Mouse (Mus musculus): ENCODE results near the gene Dnajb14. TPM values are rescaled to one million over a fixed set of nuclear protein-coding genes. Genes with fewer than 3 reads are reported as not detected.

Gene Dnajb14
- polyA plus RNA-seq, 1 experiment from 2014 or later, result 10.4 TPM

Other genes starting within 250 kb of the Dnajb14 start
- 6.0 and 8.0 TPM in 2 replicates for gene Ddit4l, start 246.1 kb upstream of the Dnajb14 start, polyA plus RNA-seq (2014; fragmentation: Nextera tagmentation; extraction: Ambion mirVana)
- gene Gm21962, start 196.2 kb upstream of the Dnajb14 start, polyA plus RNA-seq (2014; fragmentation: Nextera tagmentation; extraction: Ambion mirVana), result not detected in 2 replicates
- gene H2afz, start 3.2 kb upstream of the Dnajb14 start, polyA plus RNA-seq (2014; fragmentation: Nextera tagmentation; extraction: Ambion mirVana), result 3,201 and 3,406 TPM in 2 replicates
- gene Lamtor3, start 50.8 kb downstream of the Dnajb14 start, polyA plus RNA-seq (2014; fragmentation: Nextera tagmentation; extraction: Ambion mirVana), result 99.3 and 99.8 TPM in 2 replicates
- 3.0 and 4.2 TPM in 2 replicates for gene Dapp1, start 113.9 kb downstream of the Dnajb14 start, polyA plus RNA-seq (2014; fragmentation: Nextera tagmentation; extraction: Ambion mirVana)
- gene 1110002E22Rik, start 197.4 kb downstream of the Dnajb14 start, polyA plus RNA-seq (2014; fragmentation: Nextera tagmentation; extraction: Ambion mirVana), result 0.16 and 0.18 TPM in 2 replicates
- gene Gm5105, start 199.7 kb downstream of the Dnajb14 start, polyA plus RNA-seq (2014; fragmentation: Nextera tagmentation; extraction: Ambion mirVana), result not detected in 2 replicates